9 mouse cellular contexts compared by ENCODE assay signal in genomic region chr17:27141971-27142450, GRCm38 (mm10). TPM values are rescaled to one million over a fixed set of nuclear protein-coding genes. Genes with fewer than 3 reads are reported as not detected.
DNase-seq lines count a peak whose midpoint lies in the region; TF ChIP-seq lines count a peak whose summit lies in the region.
"Had no signal": no experiment of that assay in that cellular context is flagged by ENCODE, and none has a peak within 500 bp of the region (broad histone marks: within the 10 kb centered on the region; RNA-seq: fewer than 3 reads in every experiment).

No protein-coding gene starts in this region.

- no peak for TF ChIP-seq CTCF in cerebellum, adult 2 months (IDR thresholded peaks at IDR 0.05; ENCODE audit: borderline replicate concordance, insufficient read depth, low read depth, low read length)

- H3K27me3 ChIP-seq in embryonic facial prominence, embryonic 10.5 days (replicated peaks; ENCODE audit: low read depth, poor library complexity, severe bottlenecking): peaks cover 25% of the 10 kb centered on the region; the same call in 1 of the 2 replicates
- H3K27me3 ChIP-seq in cerebellum, adult 2 months (ENCODE audit: control insufficient read depth, insufficient read depth, low read length): no peaks in the 10 kb centered on the region

- no peaks in the 10 kb centered on the region for H3K9me3 ChIP-seq in embryonic facial prominence, embryonic 10.5 days
- H3K9me3 ChIP-seq: G1E had no signal

- no peak for TF ChIP-seq POLR2A in cerebellum, adult 2 months (IDR thresholded peaks at IDR 0.05; ENCODE audit: borderline replicate concordance, insufficient read depth, low read length)

- H3K27ac ChIP-seq in embryonic facial prominence, embryonic 10.5 days (replicated peaks): peak overlapping the region; percentile 25
- H3K27ac ChIP-seq in cerebellum, adult 2 months (ENCODE audit: insufficient read depth, low read length): no peak overlapping the region

- no peaks in the 10 kb centered on the region for H3K36me3 ChIP-seq in embryonic facial prominence, embryonic 10.5 days (replicated peaks)
- H3K36me3 ChIP-seq: G1E had no signal

- WGBS in embryonic facial prominence, embryonic 10.5 days: 60% methylated on average over 10 of the region's 10 CpGs
- WGBS in cerebellum, adult 2 months: 59% methylated on average over 10 of the region's 10 CpGs

- no peak overlapping the region for H3K4me3 ChIP-seq in embryonic facial prominence, embryonic 10.5 days
- no peak overlapping the region for H3K4me3 ChIP-seq in cerebellum, adult 2 months (replicated peaks; ENCODE audit: insufficient read depth, low read depth, low read length)

- peaks cover 49% of the 10 kb centered on the region for H3K4me1 ChIP-seq in embryonic facial prominence, embryonic 10.5 days
- no peaks in the 10 kb centered on the region; the same call in 1 of the 2 replicates for H3K4me1 ChIP-seq in cerebellum, adult 2 months (ENCODE audit: control insufficient read depth, insufficient read depth, low read length)

- peak; percentile 44 for DNase-seq in left cerebral cortex, adult 18-20 months (ENCODE audit: low spot score in 2 of 2)
- DNase-seq in left cerebral cortex, adult 8-10 months (ENCODE audit: low spot score in 2 of 2): no peak
- DNase-seq in embryonic facial prominence, embryonic 10.5 days (ENCODE audit: low spot score): no peak
- DNase-seq in heart, postnatal 4 days: peak; percentile 29
- peak; percentile 29 for DNase-seq in lung, postnatal 36 days
- DNase-seq in liver: no peak
- DNase-seq in layer of hippocampus, postnatal 14 days (ENCODE audit: low spot score in 2 of 2): no peak
- no peak for DNase-seq in cerebellum, adult 2 months

RNA-seq across cellular contexts. Expression of gene Uqcc2, which starts 8.3 kb away (rescaled TPM):
- 100 to 1,000 TPM; 242 to 270 TPM for total RNA-seq in left cerebral cortex, adult 18-20 months (2021)
- 100 to 1,000 TPM; 226 to 249 (median 237) TPM for total RNA-seq in left cerebral cortex, adult 8-10 months (2022)
- polyA plus RNA-seq in embryonic facial prominence, embryonic 10.5 days (2016; fragmentation: Nextera tagmentation; extraction: Ambion mirVana): 407 and 410 TPM in 2 replicates
- total RNA-seq in heart, postnatal 4 days (2021): 100 to 1,000 TPM; 256 to 274 TPM
- total RNA-seq in layer of hippocampus, postnatal 14 days (2021): 100 to 1,000 TPM; 165 to 168 TPM
- polyA plus RNA-seq in cerebellum, adult 2 months (2012; rRNA removed): 316 and 330 TPM in 2 replicates

RNA-seq across cellular contexts. Expression of gene Ip6k3, which starts 25.6 kb away (rescaled TPM):
- total RNA-seq in left cerebral cortex, adult 18-20 months (2021): under 1 TPM; 0.60 to 0.70 TPM
- total RNA-seq in left cerebral cortex, adult 8-10 months (2022): 1 to 10 TPM in 3 of 4 experiments, under 1 TPM in 1; 0.74 to 2.6 (median 1.6) TPM
- not detected in 2 replicates for polyA plus RNA-seq in embryonic facial prominence, embryonic 10.5 days (2016; fragmentation: Nextera tagmentation; extraction: Ambion mirVana)
- 1 to 10 TPM; 3.6 to 4.0 TPM for total RNA-seq in heart, postnatal 4 days (2021)
- under 1 TPM in 1 of 2 experiments, not detected in 1; 0.36 TPM for total RNA-seq in layer of hippocampus, postnatal 14 days (2021)
- 0.76 and 1.4 TPM in 2 replicates for polyA plus RNA-seq in cerebellum, adult 2 months (2012; rRNA removed)
- polyA plus RNA-seq: G1E had no signal

Comparison
In these comparisons a context has a peak if more than half of its experiments do, and no peak if none do; other contexts are left out.
1. DNase-seq: peak in left cerebral cortex, adult 18-20 months (2 of 2), heart, postnatal 4 days (single experiment) and lung, postnatal 36 days (single experiment); none in left cerebral cortex, adult 8-10 months (0 of 2), embryonic facial prominence, embryonic 10.5 days (single experiment), liver (single experiment), layer of hippocampus, postnatal 14 days (0 of 2) and cerebellum, adult 2 months (0 of 2).